Mouse (Mus musculus) liver, embryonic 14.5 days (tissue): ENCODE results near the gene Dnajc4. TPM values are rescaled to one million over a fixed set of nuclear protein-coding genes. Genes with fewer than 3 reads are reported as not detected.
A peak's percentile ranks its signal among the peaks of the same experiment; 100 is the strongest.

Experiments
- ATAC-seq: fragments of 200-750 bp; cut with Nextera tagmentation; 2 replicates; pipeline ENCODE4 v1.8.0; 2017; ENCODE audit warnings: moderate number of reproducible peaks, mild to moderate bottlenecking, moderate library complexity; ENCODE audit not compliant: insufficient read depth
- DNase-seq, 3 experiments: peaks; one replicate each; pipeline ENCODE4 v3.0.0-alpha.2; 2012 to 2013; ENCODE audit warnings: low read depth in 3 of 3, low spot score in 3 of 3
- H3K27ac ChIP-seq: fragments of 300-500 bp; sonication (generic); 2 replicates; pipeline ENCODE4 v1.5.1; 2014; ENCODE audit warnings: moderate library complexity, mild to moderate bottlenecking, control low read depth, inconsistent platforms
- H3K27me3 ChIP-seq: fragments of 300-500 bp; sonication (generic); 2 replicates; pipeline ENCODE4 v1.6.1; 2014; ENCODE audit warnings: mild to moderate bottlenecking, low read length, moderate library complexity; ENCODE audit not compliant: control insufficient read depth, insufficient read depth
- H3K36me3 ChIP-seq: fragments of 300-500 bp; sonication (generic); replicated peaks from 2 replicates; pipeline ENCODE4 v1.6.1; 2014; ENCODE audit warnings: low read depth; ENCODE audit not compliant: control insufficient read depth, insufficient read depth
- H3K4me1 ChIP-seq, 2 experiments: fragments of 200-500 bp in 1 of 2; fragments of 300-500 bp in 1 of 2; sonication (generic) in 1 of 2; replicated peaks; 2 replicates each; pipeline ENCODE4 v1.6.1; 2012 to 2014; ENCODE audit warnings: antibody characterized with exemption in 1 of 2, inconsistent platforms in 1 of 2, low read length in 1 of 2; ENCODE audit not compliant: control insufficient read depth in 2 of 2, insufficient read depth in 2 of 2
- H3K4me2 ChIP-seq: fragments of 300-500 bp; sonication (generic); 2 replicates; pipeline ENCODE4 v1.6.1; 2014; ENCODE audit warnings: low read depth, mild to moderate bottlenecking, control low read depth, moderate library complexity
- H3K4me3 ChIP-seq, 2 experiments: fragments of 200-500 bp in 1 of 2; fragments of 300-500 bp in 1 of 2; sonication (generic) in 1 of 2; 2 replicates each; pipeline ENCODE4 v1.5.1; 2012 to 2014; ENCODE audit warnings: low read depth in 2 of 2, low read length in 2 of 2, mild to moderate bottlenecking in 2 of 2, control low read depth in 1 of 2, inconsistent platforms in 1 of 2, moderate library complexity in 1 of 2; ENCODE audit not compliant: insufficient read depth in 1 of 2
- H3K9ac ChIP-seq: fragments of 300-500 bp; sonication (generic); replicated peaks from 2 replicates; pipeline ENCODE4 v1.6.1; 2014; ENCODE audit warnings: mild to moderate bottlenecking, control low read depth, moderate library complexity
- H3K9me3 ChIP-seq: fragments of 300-500 bp; sonication (generic); 2 replicates; pipeline ENCODE4 v1.6.1; 2016; ENCODE audit warnings: low read length, mixed read lengths; ENCODE audit not compliant: control insufficient read depth
- CTCF ChIP-seq: IDR thresholded peaks from 2 replicates; pipeline ENCODE4 v1.5.1; 2016; ENCODE audit warnings: antibody characterized with exemption, low read depth, control low read depth
- EP300 ChIP-seq: IDR thresholded peaks from 2 replicates; pipeline ENCODE4 v1.6.1; 2016; ENCODE audit warnings: antibody characterized with exemption, low read depth
- WGBS: fragments of 180-500 bp; shearing (Covaris S2); extraction: QIAGEN DNeasy Blood & Tissue Kit; methylation state at CpG from one replicate; pipeline ENCODE4 v1.1.7; 2014; ENCODE audit not compliant: insufficient replicate concordance; 5-methylcytosine and 5-hydroxymethylcytosine counted together
- polyA plus RNA-seq, 2 experiments: library from polyadenylated mRNA; depleted of rRNA in 1 of 2; stranded (reverse) in 1 of 2; unstranded in 1 of 2; fragments of >200 nt; fragmentation: Nextera tagmentation in 1 of 2; extraction: Ambion mirVana in 1 of 2; gene quantifications; 2 replicates each; pipeline versions ENCODE4 v1.2.1 to v1.2.3; 2012 to 2014

Gene Dnajc4
- polyA plus RNA-seq, 2 experiments = 8.6 to 10.0 TPM

DNA sequence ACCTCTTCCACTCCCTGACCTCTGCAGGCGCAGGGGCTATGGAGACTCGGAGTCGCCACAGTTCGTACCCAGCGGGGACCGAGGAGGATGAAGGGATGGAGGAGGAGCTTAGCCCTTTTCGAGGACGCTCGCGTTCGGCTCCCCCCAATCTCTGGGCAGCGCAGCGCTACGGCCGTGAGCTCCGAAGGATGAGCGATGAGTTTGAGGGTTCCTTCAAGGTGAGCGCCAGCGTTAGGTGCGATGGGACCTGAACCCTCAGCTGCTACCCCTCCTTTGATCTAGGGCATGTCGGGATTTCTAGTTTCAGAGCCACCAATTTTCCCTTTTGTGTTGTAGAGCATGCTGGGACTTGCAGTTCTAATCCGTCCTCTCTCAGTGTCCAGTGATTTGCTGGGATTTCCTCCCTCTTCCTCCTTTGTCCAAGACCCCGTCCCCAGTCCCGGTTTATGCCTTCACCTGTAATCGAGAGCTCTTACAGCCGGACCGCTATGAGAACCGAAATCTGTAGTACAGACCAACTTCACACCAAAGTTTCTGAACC, 41.7 kb downstream of the Dnajc4 start:
- peak overlapping the region; percentile 70 to 87 for H3K4me3 ChIP-seq
- H3K4me2 ChIP-seq = peak overlapping the region; percentile 96
- under 1% methylated on average over 28 of the region's 28 CpGs for WGBS
- H3K4me1 ChIP-seq = peaks cover 13 to 19% of the 10 kb centered on the region in 2 experiments
- no peaks in the 10 kb centered on the region for H3K36me3 ChIP-seq
- H3K9ac ChIP-seq = peak overlapping the region; percentile 78
- DNase-seq = no peak
- no peaks in the 10 kb centered on the region for H3K9me3 ChIP-seq
- H3K27ac ChIP-seq = peak overlapping the region; percentile 86
- peak; percentile 13; the same call in 1 of the 2 replicates for ATAC-seq
- H3K27me3 ChIP-seq = no peaks in the 10 kb centered on the region
- TF ChIP-seq CTCF (no peak), EP300 (no peak)

DNA sequence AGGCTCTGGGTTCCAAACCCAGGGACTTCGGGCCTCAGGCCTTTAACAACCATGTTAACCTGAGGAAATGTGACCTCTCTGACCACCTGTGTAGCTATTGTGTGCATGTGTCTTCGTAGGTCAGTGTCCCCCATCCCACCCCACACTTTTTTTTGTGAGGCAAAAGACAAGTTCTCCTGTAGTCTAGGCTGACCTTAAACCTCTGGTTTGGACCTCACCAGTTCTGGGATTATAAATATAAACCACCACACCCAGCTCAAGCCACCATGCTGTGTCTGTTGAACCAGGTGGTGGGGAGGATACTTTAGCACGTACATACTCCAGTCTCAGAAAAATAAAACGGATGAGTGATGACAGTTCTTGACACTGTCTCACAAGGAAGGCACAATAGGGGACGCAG, 42.4 kb downstream of the Dnajc4 start:
- DNase-seq (no peak), ATAC-seq (no peak)
- no peak for TF ChIP-seq CTCF
- TF ChIP-seq EP300 = no peak
- H3K27me3 ChIP-seq = no peaks in the 10 kb centered on the region
- peak overlapping the region in 1 of 2 experiments; percentile 70; a peak in 2 of 4 replicates for H3K4me3 ChIP-seq
- H3K9me3 ChIP-seq = no peaks in the 10 kb centered on the region
- H3K36me3 ChIP-seq = no peaks in the 10 kb centered on the region
- no peak overlapping the region for H3K27ac ChIP-seq
- H3K4me1 ChIP-seq = peaks cover 13 to 19% of the 10 kb centered on the region in 2 experiments
- H3K4me2 ChIP-seq = peak overlapping the region; percentile 96
- H3K9ac ChIP-seq = no peak overlapping the region
- 63% methylated on average over 5 of the region's 5 CpGs for WGBS

DNA sequence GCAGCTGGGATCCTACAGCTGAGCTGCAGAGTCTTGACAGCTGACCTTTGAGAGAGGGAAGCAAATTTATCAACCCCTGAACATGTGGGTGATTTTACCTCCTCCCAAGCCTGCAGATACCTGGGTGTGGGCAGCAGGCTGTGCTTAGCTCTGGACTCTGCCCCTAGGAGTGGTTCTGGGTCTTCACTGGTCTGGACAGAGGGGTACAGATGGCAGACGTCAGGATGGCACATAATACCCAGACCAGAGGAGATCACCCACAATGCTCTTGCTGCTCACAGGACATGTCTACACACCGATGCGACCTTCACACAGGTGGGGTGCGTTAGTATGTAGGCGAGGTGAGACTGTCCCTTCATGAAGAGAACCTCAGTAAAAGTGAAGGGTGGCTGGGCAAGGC, 42.8 kb downstream of the Dnajc4 start:
- no peak overlapping the region for H3K27ac ChIP-seq
- H3K4me1 ChIP-seq = peaks cover 13 to 19% of the 10 kb centered on the region in 2 experiments
- H3K27me3 ChIP-seq = no peaks in the 10 kb centered on the region
- H3K9me3 ChIP-seq = no peaks in the 10 kb centered on the region
- DNase-seq (no peak), ATAC-seq (no peak)
- no peaks in the 10 kb centered on the region for H3K36me3 ChIP-seq
- WGBS = 75% methylated on average over 5 of the region's 5 CpGs
- no peak overlapping the region for H3K9ac ChIP-seq
- TF ChIP-seq EP300 (no peak), CTCF (no peak)
- H3K4me3 ChIP-seq = no peak overlapping the region
- H3K4me2 ChIP-seq = no peak overlapping the region

DNA sequence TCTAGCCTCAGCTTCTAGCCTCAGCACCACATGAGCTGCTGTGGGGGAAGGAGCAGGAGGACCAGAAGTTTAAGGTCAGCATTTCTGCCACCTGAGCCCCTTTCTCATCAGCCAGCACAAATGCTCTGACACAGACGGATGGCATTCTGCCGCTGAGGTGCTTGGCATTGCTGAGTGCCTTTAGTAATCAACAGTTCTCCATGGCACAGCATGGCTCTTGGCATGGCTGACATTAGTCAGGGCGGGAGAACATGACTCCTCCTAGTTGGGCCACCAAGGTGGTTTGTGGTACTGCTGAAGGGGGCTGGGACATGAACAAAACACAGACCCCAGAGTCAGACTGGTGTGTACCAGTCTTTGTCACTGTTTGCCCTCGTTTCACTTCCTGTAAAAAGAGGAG, 44.2 kb downstream of the Dnajc4 start:
- no peak overlapping the region for H3K4me2 ChIP-seq
- 71% methylated on average over 4 of the region's 4 CpGs for WGBS
- no peak overlapping the region for H3K4me3 ChIP-seq
- H3K27ac ChIP-seq = no peak overlapping the region
- TF ChIP-seq EP300 (no peak), CTCF (no peak)
- H3K36me3 ChIP-seq = no peaks in the 10 kb centered on the region
- peaks cover 13 to 19% of the 10 kb centered on the region in 2 experiments for H3K4me1 ChIP-seq
- DNase-seq (no peak), ATAC-seq (no peak)
- H3K27me3 ChIP-seq = no peaks in the 10 kb centered on the region
- H3K9ac ChIP-seq = no peak overlapping the region
- no peaks in the 10 kb centered on the region for H3K9me3 ChIP-seq

DNA sequence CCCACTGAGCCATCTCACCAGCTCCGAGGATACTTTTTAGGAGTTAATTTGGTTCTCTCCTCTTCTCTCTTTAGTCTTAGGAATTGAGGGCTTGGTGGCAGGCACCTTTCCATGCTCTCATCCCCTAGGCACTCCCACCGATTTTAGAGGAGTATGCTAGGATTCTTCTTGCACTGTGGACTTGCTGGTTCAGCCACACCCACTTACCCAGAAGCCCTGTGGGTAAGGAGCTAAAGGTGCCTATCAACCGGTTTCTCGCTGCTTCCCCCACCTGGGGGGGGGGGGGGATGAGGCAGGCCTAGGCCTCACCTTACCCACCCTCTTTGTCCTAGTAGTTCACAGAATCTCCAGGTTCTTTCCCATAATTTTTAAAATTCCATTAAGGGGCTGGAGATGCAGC, 44.6 kb downstream of the Dnajc4 start:
- TF ChIP-seq CTCF (no peak), EP300 (no peak)
- peaks cover 11 to 20% of the 10 kb centered on the region in 2 experiments for H3K4me1 ChIP-seq
- H3K4me2 ChIP-seq = no peak overlapping the region
- H3K36me3 ChIP-seq = no peaks in the 10 kb centered on the region
- DNase-seq (no peak), ATAC-seq (no peak)
- no peak overlapping the region for H3K4me3 ChIP-seq
- no peaks in the 10 kb centered on the region for H3K9me3 ChIP-seq
- no peak overlapping the region for H3K9ac ChIP-seq
- H3K27ac ChIP-seq = no peak overlapping the region
- 50% methylated on average over 4 of the region's 4 CpGs for WGBS
- H3K27me3 ChIP-seq = no peaks in the 10 kb centered on the region
